Mouse (Mus musculus) liver, embryonic 14.5 days (tissue): ENCODE results near the gene Rheb.

ENCODE experiments used
- CTCF ChIP-seq: IDR thresholded peaks from 2 replicates; pipeline ENCODE4 v1.5.1; 2016; ENCODE audit warnings: antibody characterized with exemption, low read depth, control low read depth
- EP300 ChIP-seq: IDR thresholded peaks from 2 replicates; pipeline ENCODE4 v1.6.1; 2016; ENCODE audit warnings: antibody characterized with exemption, low read depth

GRCm38 (mm10) chr5:24843103-24843475 lies 665 bp upstream of the Rheb start:
- TF ChIP-seq CTCF: no peak
- TF ChIP-seq EP300: no peak
